Mouse (Mus musculus): ENCODE results near the gene Chchd2. TPM values are rescaled to one million over a fixed set of nuclear protein-coding genes. Genes with fewer than 3 reads are reported as not detected.

Chchd2 gene
- 100 to 1,000 TPM; 554 to 582 TPM for polyA plus RNA-seq (2017; shearing (Covaris generic))

DNA sequence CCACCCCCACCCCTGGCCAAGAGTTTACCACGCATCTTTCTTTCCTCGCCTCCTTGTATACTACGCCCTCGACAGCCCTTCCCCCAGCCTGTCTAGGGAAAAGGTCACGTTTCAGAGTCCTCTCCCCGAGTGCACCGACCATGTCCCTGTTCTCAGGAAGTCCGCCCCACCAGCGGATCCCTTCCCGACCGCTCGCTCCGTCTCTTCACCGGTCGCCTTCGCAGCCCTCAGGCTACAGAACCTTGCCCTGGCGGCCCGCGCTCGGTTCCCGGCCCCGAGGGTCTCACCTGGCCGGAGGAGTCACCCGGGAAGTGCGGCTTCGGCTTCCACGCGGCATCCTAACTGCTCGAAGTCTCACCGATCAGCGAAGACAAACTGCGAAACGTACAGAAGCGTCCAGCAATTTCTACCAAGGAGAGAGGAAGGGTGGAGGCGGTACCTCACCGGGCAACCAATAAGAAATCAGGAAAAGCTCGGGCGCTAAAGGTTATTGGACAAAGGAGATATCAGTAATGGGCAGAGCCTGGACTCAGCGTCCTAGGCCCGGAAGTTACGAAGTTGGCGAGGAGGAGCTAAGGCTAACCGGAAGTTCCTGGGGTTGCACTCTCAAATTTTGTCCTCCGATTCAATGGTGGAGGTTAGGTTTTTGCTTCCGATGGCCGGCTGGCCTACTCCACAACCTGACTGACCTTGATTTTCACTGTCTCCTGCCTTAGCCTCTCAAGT lies at the start of gene Chchd2:
Gene Chchd2 (minus strand): TSS at position 560 of the 726 bp plus-strand sequence.

DNA sequence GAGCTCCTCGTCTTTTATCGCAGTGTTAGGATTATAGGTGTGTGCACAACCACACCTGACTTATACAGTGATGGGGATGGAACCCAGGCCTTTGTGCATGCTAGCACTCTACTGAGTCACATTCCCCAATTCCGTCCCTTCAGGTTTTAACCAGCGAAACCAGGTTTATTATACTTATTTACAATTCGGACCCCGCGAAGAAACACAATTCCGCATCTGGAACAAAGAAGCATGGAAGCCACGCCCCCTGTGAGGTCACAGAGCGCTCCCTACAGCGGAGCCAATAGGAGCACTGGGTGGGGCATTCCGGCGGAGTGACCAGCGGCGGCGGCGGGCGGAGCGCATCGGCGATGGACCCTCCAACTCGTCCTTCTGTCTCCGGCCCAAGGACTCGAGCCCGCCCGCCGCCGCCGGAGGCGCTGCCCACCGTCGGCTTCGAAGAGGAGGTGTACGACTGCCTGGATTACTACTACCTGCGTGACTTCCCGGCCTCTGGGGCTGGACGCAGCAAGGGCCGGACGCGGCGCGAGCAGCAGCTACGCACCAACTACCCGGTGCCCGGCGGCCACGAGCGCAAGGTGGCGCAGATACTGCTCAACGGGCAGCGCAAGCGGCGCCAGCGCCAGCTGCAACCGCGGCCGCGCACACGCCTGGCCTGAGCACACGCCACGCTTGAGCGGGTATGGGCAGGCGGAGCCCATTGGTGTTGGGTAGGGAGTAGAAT lies 21.1 kb upstream of the Chchd2 start, which contains the start of gene Nupr1l:
Gene Nupr1l (plus strand): TSS at position 299 of the 724 bp plus-strand sequence.

DNA sequence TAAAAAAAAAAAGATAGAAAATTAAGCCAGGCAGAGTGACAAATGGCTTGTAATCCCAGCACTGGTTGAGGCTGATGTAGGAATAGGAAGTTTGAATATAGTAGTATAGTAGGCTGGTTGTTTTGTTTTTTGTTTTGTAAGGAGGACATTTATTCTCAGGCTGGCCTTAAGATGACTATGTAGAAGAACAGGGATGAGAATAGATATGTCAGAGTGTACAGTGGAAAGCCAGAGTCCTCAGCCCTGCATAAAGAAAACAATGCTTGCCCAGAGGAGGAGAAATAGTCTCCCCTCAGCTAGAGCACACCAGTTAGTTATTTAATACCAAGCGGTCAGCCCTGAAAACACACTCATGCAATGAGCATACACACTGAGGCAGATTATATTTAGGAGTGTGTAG lies 11.2 kb upstream of the Chchd2 start, which contains the start of gene Phkg1:
Gene Phkg1 (minus strand): TSS at position 101 of the 400 bp plus-strand sequence.

DNA sequence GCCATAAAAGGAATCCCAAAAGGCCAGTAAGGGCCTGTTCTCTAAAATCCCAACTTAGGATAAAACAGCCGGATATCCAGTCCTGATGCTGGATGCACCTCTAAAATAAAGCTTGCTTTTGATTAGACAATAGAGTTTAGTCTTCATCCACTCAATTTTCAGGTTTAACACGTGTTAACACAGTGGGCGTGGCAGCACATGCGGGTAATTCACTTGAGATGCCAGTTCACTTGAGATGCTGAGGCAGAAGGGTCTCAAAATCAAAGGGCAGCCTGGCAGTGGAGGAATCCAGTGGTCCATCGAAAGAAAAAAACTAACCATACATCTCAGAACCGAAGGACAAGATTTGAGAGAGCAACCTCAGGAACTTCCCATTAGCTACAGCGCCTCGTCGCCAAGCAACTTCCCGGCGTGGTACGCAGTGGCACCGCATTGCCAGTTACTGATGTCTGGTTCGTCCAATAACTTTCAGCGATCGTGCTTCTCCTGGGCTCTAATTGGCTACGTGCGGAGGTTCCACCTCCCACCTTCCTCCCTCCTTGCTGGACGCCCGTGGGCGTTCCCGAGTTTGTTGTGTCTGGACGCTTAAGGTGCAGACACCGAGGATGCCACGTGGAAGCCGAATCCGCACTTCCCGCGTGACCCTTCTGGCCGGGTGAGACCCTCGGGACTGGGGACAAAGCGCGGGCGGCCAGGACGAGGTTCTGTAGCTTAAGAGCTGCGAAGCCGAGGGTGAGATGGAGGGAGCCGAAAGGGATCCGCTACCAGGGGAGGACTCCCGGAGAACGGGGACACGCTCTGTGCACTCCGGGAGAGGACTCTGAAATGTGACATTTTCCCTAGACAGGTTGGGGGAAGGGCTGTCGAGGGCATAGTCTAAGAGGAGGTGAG lies 8.2 kb upstream of the Chchd2 start, which contains the start of gene Zbed5:
Gene Zbed5 (plus strand): TSS at position 526 of the 891 bp plus-strand sequence.

DNA sequence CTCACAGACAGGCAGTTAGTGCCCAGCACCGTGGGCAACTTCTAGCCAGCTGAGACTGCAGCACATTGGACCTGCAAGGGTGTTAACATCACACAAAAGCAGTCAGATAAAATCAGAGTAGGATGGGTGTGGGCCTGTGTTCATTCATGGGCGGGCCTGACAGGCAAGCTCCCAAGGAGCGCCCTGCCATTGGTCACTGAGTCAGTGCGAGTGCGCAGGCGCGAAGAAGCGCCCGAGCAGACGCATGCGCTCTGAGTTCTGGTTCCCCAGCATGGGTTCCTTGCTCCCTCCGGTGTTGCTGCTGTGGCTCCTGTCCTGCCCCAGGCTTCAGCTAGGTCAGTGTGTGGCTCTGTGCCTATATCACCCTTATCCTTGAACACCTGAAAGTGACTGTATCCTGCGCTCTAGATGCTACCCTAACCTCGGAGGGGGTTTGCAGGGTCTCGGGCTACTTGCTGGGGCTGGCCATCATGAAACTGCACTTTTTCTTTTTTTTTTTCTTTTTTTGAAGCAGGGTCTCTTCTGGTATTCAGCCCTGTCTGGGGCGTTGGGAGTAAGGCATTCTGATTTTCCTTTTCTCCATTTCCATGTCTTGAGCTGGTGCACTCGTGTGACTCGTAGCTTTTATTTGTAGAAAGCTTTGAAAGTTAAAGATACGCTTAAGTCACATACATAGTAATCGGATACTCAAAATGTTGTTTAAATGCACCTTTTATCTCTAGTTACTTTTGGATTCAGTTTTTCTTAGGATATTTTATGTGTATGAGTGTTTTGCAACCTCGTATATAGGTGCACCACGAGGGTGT lies 40.3 kb downstream of the Chchd2 start, which contains the start of gene Sumf2:
Gene Sumf2 (plus strand): TSS at position 235 of the 806 bp plus-strand sequence.

Other genes starting within 250 kb of the Chchd2 start
- gene Zfp11, start 217.4 kb downstream of the Chchd2 start, polyA plus RNA-seq (2017; shearing (Covaris generic)) = 1 to 10 TPM; 2.1 to 4.5 TPM
- under 1 TPM in 1 of 2 experiments, not detected in 1; 0.14 TPM for gene Sept14, start 179.0 kb downstream of the Chchd2 start, polyA plus RNA-seq (2017; shearing (Covaris generic))
- gene Mrps17, start 172.0 kb downstream of the Chchd2 start, polyA plus RNA-seq (2017; shearing (Covaris generic)) = 100 to 1,000 TPM; 102 to 133 TPM
- 10 to 100 TPM; 28.5 to 40.0 TPM for gene Nipsnap2, start 162.4 kb downstream of the Chchd2 start, polyA plus RNA-seq (2017; shearing (Covaris generic))
- gene Psph, start 100.0 kb downstream of the Chchd2 start, polyA plus RNA-seq (2017; shearing (Covaris generic)) = 10 to 100 TPM; 78.7 to 83.7 TPM
- 10 to 100 TPM; 16.9 to 17.5 TPM for gene Sumf2, start 40.5 kb downstream of the Chchd2 start, polyA plus RNA-seq (2017; shearing (Covaris generic))
- gene Zbed5, start 8.3 kb upstream of the Chchd2 start, polyA plus RNA-seq (2017; shearing (Covaris generic)) = 1 to 10 TPM in 1 of 2 experiments, under 1 TPM in 1; 0.63 to 3.4 TPM
- gene Phkg1, start 11.1 kb upstream of the Chchd2 start, polyA plus RNA-seq (2017; shearing (Covaris generic)) = under 1 TPM; 0.16 to 0.22 TPM
- under 1 TPM; 0.29 to 0.47 TPM for gene Nupr1l, start 21.1 kb upstream of the Chchd2 start, polyA plus RNA-seq (2017; shearing (Covaris generic))
- gene Vkorc1l1, start 54.5 kb upstream of the Chchd2 start, polyA plus RNA-seq (2017; shearing (Covaris generic)) = 10 to 100 TPM; 11.7 to 14.8 TPM
- gene Gusb, start 115.6 kb upstream of the Chchd2 start, polyA plus RNA-seq (2017; shearing (Covaris generic)) = 10 to 100 TPM; 50.3 to 50.8 TPM
- gene Asl, start 141.8 kb upstream of the Chchd2 start, polyA plus RNA-seq (2017; shearing (Covaris generic)) = 10 to 100 TPM; 70.2 to 74.9 TPM
- 10 to 100 TPM; 41.4 to 45.8 TPM for gene Crcp, start 141.8 kb upstream of the Chchd2 start, polyA plus RNA-seq (2017; shearing (Covaris generic))
- gene Tpst1, start 185.9 kb upstream of the Chchd2 start, polyA plus RNA-seq (2017; shearing (Covaris generic)) = 1 to 10 TPM; 7.5 to 9.6 TPM

All from activated CD4-positive, CD25-positive, alpha-beta regulatory T cell (primary cell).